Mouse (Mus musculus) G1E (cell line): ENCODE results near the gene Lmod1. TPM values are rescaled to one million over a fixed set of nuclear protein-coding genes. Genes with fewer than 3 reads are reported as not detected.

Experiments
- ATAC-seq: 2 replicates; pipeline ENCODE4 v1.8.0; 2016; ENCODE audit warnings: mild to moderate bottlenecking; ENCODE audit not compliant: insufficient number of reproducible peaks, poor library complexity, low FRiP score, severe bottlenecking; ENCODE audit errors: extremely low read depth
- DNase-seq: peaks from one replicate; pipeline ENCODE4 v3.0.0; 2012; ENCODE audit warnings: low spot score
- H3K27me3 ChIP-seq: 2 replicates; pipeline ENCODE4 v1.6.1; 2012; ENCODE audit warnings: mild to moderate bottlenecking, low read length, inconsistent platforms; ENCODE audit not compliant: insufficient read depth
- H3K36me3 ChIP-seq: replicated peaks from 2 replicates; pipeline ENCODE3; 2012; ENCODE audit warnings: mild to moderate bottlenecking, inconsistent platforms
- H3K4me1 ChIP-seq: 2 replicates; pipeline ENCODE4 v1.6.1; 2012; ENCODE audit warnings: low read depth, low read length, inconsistent platforms, mixed read lengths; ENCODE audit not compliant: insufficient read depth
- H3K4me3 ChIP-seq: 2 replicates; pipeline ENCODE4 v1.5.1; 2012; ENCODE audit warnings: low read depth, mild to moderate bottlenecking, inconsistent platforms, low read length, moderate library complexity, mixed read lengths
- H3K9me3 ChIP-seq: replicated peaks from 2 replicates; pipeline ENCODE4 v1.6.1; 2012; ENCODE audit warnings: inconsistent platforms
- CTCF ChIP-seq: IDR thresholded peaks from 2 replicates; pipeline ENCODE4 v1.5.1; 2012; ENCODE audit warnings: low read depth, low read length, inconsistent platforms, mixed read lengths
- GATA1 ChIP-seq: IDR thresholded peaks from 2 replicates; pipeline ENCODE4 v1.6.1; 2012; ENCODE audit warnings: borderline replicate concordance, low read length, inconsistent platforms, mixed read lengths
- GATA2 ChIP-seq: IDR thresholded peaks from 2 replicates; pipeline ENCODE4 v1.6.1; 2012; ENCODE audit warnings: low read depth, low read length, inconsistent platforms, borderline replicate concordance
- POLR2AphosphoS5 ChIP-seq: IDR thresholded peaks from 2 replicates; pipeline ENCODE4 v1.6.1; 2012; ENCODE audit warnings: low read depth, low read length, inconsistent platforms; ENCODE audit not compliant: insufficient replicate concordance
- TAL1 ChIP-seq: conservative IDR thresholded peaks from 2 replicates; pipeline ENCODE4 v1.6.1; 2012; ENCODE audit warnings: low read depth, low read length, inconsistent platforms, mixed read lengths
- polyA plus RNA-seq: library from polyadenylated mRNA; stranded (reverse); fragments of >175 nt; gene quantifications from 2 replicates; pipeline ENCODE4 v1.2.3, GENCODE M21; 2012
- total RNA-seq, 2 experiments: library from RNA; stranded (forward) in 1 of 2; stranded (reverse) in 1 of 2; fragments of 200-1000 nt in 1 of 2; fragments of >200 nt in 1 of 2; fragmentation: Nextera tagmentation in 1 of 2; gene quantifications; 2 replicates each; pipeline ENCODE4 v1.2.3; 2014 to 2017

Lmod1 gene
- total and polyA plus RNA-seq, 3 experiments: 0.16 TPM; not detected in 2

GRCm38 (mm10) chr1:135367595-135367994 is 43.0 kb downstream of the Lmod1 start:
- no peak for DNase-seq
- Histone ChIP-seq H3K27me3 (peaks cover 48% of the 10 kb centered on the region), H3K36me3 (no peaks in the 10 kb centered on the region), H3K4me3 (no peak overlapping the region), H3K9me3 (no peaks in the 10 kb centered on the region), H3K4me1 (peaks cover 4% of the 10 kb centered on the region; the same call in 1 of the 2 replicates)
- no peak for TF ChIP-seq POLR2AphosphoS5
- no peak for TF ChIP-seq CTCF
- no peak for TF ChIP-seq GATA2
- no peak for TF ChIP-seq TAL1
- no peak for TF ChIP-seq GATA1
- no peak for ATAC-seq

GRCm38 (mm10) chr1:135368245-135368644 is 43.6 kb downstream of the Lmod1 start:
- no peak for TF ChIP-seq GATA2
- peak; percentile 32; the same call in 1 of the 2 replicates for TF ChIP-seq CTCF
- no peak for TF ChIP-seq GATA1
- TF ChIP-seq TAL1: no peak
- no peak for TF ChIP-seq POLR2AphosphoS5
- ATAC-seq (no peak), DNase-seq (peak; percentile 35)
- Histone ChIP-seq H3K4me3 (no peak overlapping the region), H3K36me3 (no peaks in the 10 kb centered on the region), H3K9me3 (no peaks in the 10 kb centered on the region), H3K27me3 (peaks cover 54% of the 10 kb centered on the region), H3K4me1 (peaks cover 4% of the 10 kb centered on the region; the same call in 1 of the 2 replicates)

- peaks cover 58% of the 10 kb centered on the region for H3K27me3 ChIP-seq
- DNase-seq (no peak), ATAC-seq (no peak)
- no peaks in the 10 kb centered on the region for H3K9me3 ChIP-seq
- no peaks in the 10 kb centered on the region for H3K36me3 ChIP-seq
- TF ChIP-seq POLR2AphosphoS5 (no peak), TAL1 (no peak), GATA1 (no peak), CTCF (no peak), GATA2 (no peak)
- no peak overlapping the region for H3K4me3 ChIP-seq
- peaks cover 4% of the 10 kb centered on the region; the same call in 1 of the 2 replicates for H3K4me1 ChIP-seq
Measured at GRCm38 (mm10) chr1:135368982-135369381, 44.4 kb downstream of the Lmod1 start.

DNA sequence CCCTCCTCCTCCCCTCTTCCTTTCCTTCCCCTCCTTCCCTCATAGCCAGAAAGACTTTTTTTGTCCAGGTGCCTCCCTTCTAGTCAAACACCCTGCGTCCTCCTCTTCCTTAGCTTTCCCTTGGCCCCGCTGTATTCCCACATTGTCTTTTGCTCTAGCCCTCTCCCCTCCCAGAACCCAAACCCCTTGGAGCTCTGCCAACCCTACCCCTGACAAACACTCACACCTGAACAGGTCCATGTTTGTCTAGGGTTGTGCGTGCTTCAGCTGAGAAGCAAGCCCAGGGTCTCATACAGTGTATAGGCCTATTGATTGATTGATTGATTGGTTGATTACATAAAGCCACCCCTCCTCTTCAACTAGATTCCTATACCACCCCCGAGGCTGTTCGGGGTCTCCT is 44.8 kb downstream of the Lmod1 start:
- ATAC-seq: no peak
- H3K9me3 ChIP-seq: no peaks in the 10 kb centered on the region
- TF ChIP-seq TAL1 (no peak), CTCF (no peak), GATA2 (no peak), POLR2AphosphoS5 (no peak), GATA1 (no peak)
- DNase-seq: no peak
- H3K4me3 ChIP-seq: no peak overlapping the region
- no peaks in the 10 kb centered on the region for H3K36me3 ChIP-seq
- peaks cover 60% of the 10 kb centered on the region for H3K27me3 ChIP-seq
- H3K4me1 ChIP-seq: peaks cover 4% of the 10 kb centered on the region; the same call in 1 of the 2 replicates

DNA sequence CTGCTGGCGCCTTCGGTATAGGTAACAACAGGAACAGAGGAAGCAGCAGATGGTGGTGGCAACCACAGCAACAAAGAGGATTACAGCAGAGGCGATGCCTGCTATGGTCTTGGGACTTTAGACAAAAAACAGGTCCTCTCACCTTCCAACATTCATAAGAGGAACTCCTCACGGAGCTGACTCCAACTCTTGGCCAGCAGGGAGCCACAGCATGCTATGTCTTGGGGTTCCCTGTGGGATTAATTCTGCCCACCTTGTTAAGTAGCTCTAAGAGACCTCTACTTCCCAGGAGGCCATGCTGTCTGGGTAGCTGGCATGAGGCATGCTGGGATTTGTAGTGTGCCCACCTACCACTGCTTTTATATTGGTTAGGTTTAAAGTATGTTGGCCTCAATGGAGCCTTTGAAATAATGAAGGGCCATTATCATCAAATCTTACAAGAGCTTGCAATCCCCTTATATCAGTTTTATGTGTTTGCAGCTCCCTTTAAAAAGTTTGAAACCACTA is 48.6 kb downstream of the Lmod1 start:
- H3K9me3 ChIP-seq: no peaks in the 10 kb centered on the region
- no peaks in the 10 kb centered on the region for H3K36me3 ChIP-seq
- no peak overlapping the region for H3K4me3 ChIP-seq
- no peak for ATAC-seq
- peaks cover 10% of the 10 kb centered on the region; the same call in 1 of the 2 replicates for H3K4me1 ChIP-seq
- peaks cover 53% of the 10 kb centered on the region for H3K27me3 ChIP-seq
- no peak for DNase-seq
- TF ChIP-seq CTCF (no peak), GATA2 (no peak), POLR2AphosphoS5 (no peak), GATA1 (no peak), TAL1 (no peak)

DNA sequence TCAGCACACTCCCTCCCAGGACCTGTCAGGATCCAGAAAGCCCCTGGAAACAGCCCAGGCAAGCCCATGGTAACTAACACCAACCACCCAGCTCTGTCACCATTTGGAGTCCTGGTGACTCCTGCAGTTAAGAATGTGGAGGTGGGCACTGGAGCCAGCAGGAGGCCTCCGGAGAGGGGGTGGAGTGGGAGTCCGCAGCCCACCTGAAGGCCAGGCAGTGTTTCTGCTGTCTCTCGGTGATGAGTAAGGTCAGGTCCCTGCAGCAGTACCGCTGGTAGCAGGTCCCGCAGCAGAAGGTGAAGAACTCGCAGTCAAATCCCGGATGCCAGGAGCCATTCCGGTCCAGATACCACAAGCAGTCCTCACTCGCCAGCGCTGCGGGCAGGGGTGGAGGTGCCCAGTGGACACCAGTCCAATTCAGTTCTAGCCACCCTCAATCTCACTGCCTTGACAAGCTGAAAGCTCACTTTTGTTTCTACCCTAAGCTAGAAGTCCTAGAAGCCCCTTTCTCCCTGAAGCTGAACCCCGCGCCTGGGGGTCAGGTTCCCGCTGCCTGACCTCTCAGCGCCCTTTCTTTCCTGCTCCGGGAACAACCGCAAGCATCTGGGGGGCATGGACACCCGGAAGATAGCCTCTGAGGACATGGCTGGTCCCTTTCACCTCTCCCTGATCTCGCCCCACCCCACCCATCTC is 49.7 kb downstream of the Lmod1 start:
- peaks cover 44% of the 10 kb centered on the region for H3K27me3 ChIP-seq
- no peak overlapping the region for H3K4me3 ChIP-seq
- H3K9me3 ChIP-seq: no peaks in the 10 kb centered on the region
- H3K4me1 ChIP-seq: peaks cover 8% of the 10 kb centered on the region; the same call in 1 of the 2 replicates
- TF ChIP-seq POLR2AphosphoS5: no peak
- TF ChIP-seq CTCF: no peak
- TF ChIP-seq TAL1: no peak
- no peak for TF ChIP-seq GATA1
- no peak for TF ChIP-seq GATA2
- no peaks in the 10 kb centered on the region for H3K36me3 ChIP-seq
- ATAC-seq (no peak), DNase-seq (no peak)
